ENCODE assay signal across 8 mouse cellular contexts in genomic region chr13:43558959-43559358, GRCm38 (mm10). TPM values are rescaled to one million over a fixed set of nuclear protein-coding genes. Genes with fewer than 3 reads are reported as not detected.
DNase-seq lines count a peak whose midpoint lies in the region; ATAC-seq and TF ChIP-seq lines count a peak whose summit lies in the region.

No protein-coding gene starts in this region.

- no peaks in the 10 kb centered on the region for H3K9me3 ChIP-seq in forebrain, embryonic 10.5 days
- H3K9me3 ChIP-seq in limb, embryonic 11.5 days (ENCODE audit: control insufficient read depth, low read length): no peaks in the 10 kb centered on the region
- H3K9me3 ChIP-seq in neural tube, embryonic 15.5 days (replicated peaks): no peaks in the 10 kb centered on the region

- peaks cover 7% of the 10 kb centered on the region for H3K4me1 ChIP-seq in lung, adult 2 months (ENCODE audit: control insufficient read depth, insufficient read depth, low read length)
- H3K4me1 ChIP-seq in forebrain, embryonic 10.5 days: peaks cover 31% of the 10 kb centered on the region
- no peaks in the 10 kb centered on the region for H3K4me1 ChIP-seq in limb, embryonic 11.5 days (ENCODE audit: control insufficient read depth, insufficient read depth, low read length)
- peaks cover 19% of the 10 kb centered on the region for H3K4me1 ChIP-seq in neural tube, embryonic 15.5 days

- TF ChIP-seq CTCF in lung, adult 2 months (IDR thresholded peaks at IDR 0.05; ENCODE audit: insufficient read depth, low read length): no peak

- peaks cover 6% of the 10 kb centered on the region for H3K36me3 ChIP-seq in forebrain, embryonic 10.5 days (replicated peaks)
- H3K36me3 ChIP-seq in limb, embryonic 11.5 days (ENCODE audit: control insufficient read depth, insufficient read depth, low read length): no peaks in the 10 kb centered on the region; the same call in 1 of the 2 replicates
- H3K36me3 ChIP-seq in neural tube, embryonic 15.5 days: peaks cover 9% of the 10 kb centered on the region; the same call in 1 of the 2 replicates

- WGBS in lung, adult 2 months: 19% methylated on average over 6 of the region's 6 CpGs
- WGBS in forebrain, embryonic 10.5 days: 45% methylated on average over 6 of the region's 6 CpGs
- 26% methylated on average over 6 of the region's 6 CpGs for WGBS in limb, embryonic 11.5 days
- WGBS in neural tube, embryonic 15.5 days: 27% methylated on average over 6 of the region's 6 CpGs

- peak overlapping the region; percentile 95 for H3K4me3 ChIP-seq in lung, adult 2 months (replicated peaks; ENCODE audit: extremely low read depth, low read depth, low read length)
- peak overlapping the region; percentile 77 for H3K4me3 ChIP-seq in forebrain, embryonic 10.5 days
- peak overlapping the region; percentile 63 for H3K4me3 ChIP-seq in limb, embryonic 11.5 days (ENCODE audit: low read depth, low read length)
- peak overlapping the region; percentile 79 for H3K4me3 ChIP-seq in neural tube, embryonic 15.5 days (replicated peaks)

- no peak overlapping the region for H3K27ac ChIP-seq in forebrain, embryonic 10.5 days
- no peak overlapping the region for H3K27ac ChIP-seq in limb, embryonic 11.5 days (replicated peaks; ENCODE audit: low read depth, low read length)
- no peak overlapping the region for H3K27ac ChIP-seq in neural tube, embryonic 15.5 days (replicated peaks)

- no peak for DNase-seq in lung, adult 2 months
- no peak for DNase-seq in lung, postnatal 25 days (ENCODE audit: low spot score)
- DNase-seq in forebrain, embryonic 10.5 days (ENCODE audit: extremely low spot score, low spot score): no peak
- DNase-seq in limb, embryonic 11.5 days (ENCODE audit: low spot score): no peak
- DNase-seq in adipocyte (ENCODE audit: low spot score): no peak
- DNase-seq in B cell, adult 2 months: no peak
- no peak for DNase-seq in frontal cortex, postnatal 10 days (ENCODE audit: low spot score in 2 of 2)

- no peak overlapping the region for H3K9ac ChIP-seq in limb, embryonic 11.5 days (ENCODE audit: low read length)
- H3K9ac ChIP-seq in neural tube, embryonic 15.5 days (replicated peaks): peak overlapping the region; percentile 71; the same call in 1 of the 2 replicates

- H3K4me2 ChIP-seq in limb, embryonic 11.5 days (ENCODE audit: low read depth, severe bottlenecking): peak overlapping the region; percentile 84
- H3K4me2 ChIP-seq in neural tube, embryonic 15.5 days: peak overlapping the region; percentile 96

- peaks cover 42% of the 10 kb centered on the region for H3K27me3 ChIP-seq in forebrain, embryonic 10.5 days (ENCODE audit: poor library complexity, severe bottlenecking)
- no peaks in the 10 kb centered on the region for H3K27me3 ChIP-seq in limb, embryonic 11.5 days (ENCODE audit: control insufficient read depth, insufficient read depth, low read length)
- no peaks in the 10 kb centered on the region for H3K27me3 ChIP-seq in neural tube, embryonic 15.5 days (replicated peaks)

- ATAC-seq in limb, embryonic 11.5 days (ENCODE audit: insufficient number of reproducible peaks, low FRiP score, low TSS enrichment, low read depth): no peak
- no peak for ATAC-seq in neural tube, embryonic 15.5 days (ENCODE audit: low FRiP score)

- TF ChIP-seq POLR2A in lung, adult 2 months (IDR thresholded peaks at IDR 0.05; ENCODE audit: borderline replicate concordance, extremely low read depth, low read depth, low read length): no peak

RNA-seq across cellular contexts. Expression of gene Mcur1, which starts 1.0 kb away (rescaled TPM):
- polyA plus RNA-seq in lung, adult 2 months (2012; rRNA removed): 23.2 and 24.3 TPM in 2 replicates
- polyA plus RNA-seq in forebrain, embryonic 10.5 days (2016; fragmentation: Nextera tagmentation; extraction: Ambion mirVana): 10.1 and 10.5 TPM in 2 replicates
- polyA plus RNA-seq in limb, embryonic 11.5 days (2014; fragmentation: Nextera tagmentation; extraction: Ambion mirVana): 13.9 and 17.0 TPM in 2 replicates
- 6.5 and 8.2 TPM in 2 replicates for polyA plus RNA-seq in neural tube, embryonic 15.5 days (2015; fragmentation: Nextera tagmentation; extraction: Ambion mirVana)

RNA-seq across cellular contexts. Expression of gene Rnf182, which starts 56.6 kb away (rescaled TPM):
- polyA plus RNA-seq in lung, adult 2 months (2012; rRNA removed): 0.07 TPM in 1 of 2 replicates, not detected in the other
- polyA plus RNA-seq in forebrain, embryonic 10.5 days (2016; fragmentation: Nextera tagmentation; extraction: Ambion mirVana): 6.6 and 6.7 TPM in 2 replicates
- polyA plus RNA-seq in limb, embryonic 11.5 days (2014; fragmentation: Nextera tagmentation; extraction: Ambion mirVana): 5.5 and 5.9 TPM in 2 replicates
- 24.1 and 30.2 TPM in 2 replicates for polyA plus RNA-seq in neural tube, embryonic 15.5 days (2015; fragmentation: Nextera tagmentation; extraction: Ambion mirVana)
